Mouse (Mus musculus) right cerebral cortex, postnatal 36 days (tissue): ENCODE results near the gene Enkur.
"Not testable (repeated sequence)": the region's sequence is repeated elsewhere in the genome, so short reads cannot be mapped to it uniquely, and the experiment has no call there.

ENCODE experiments used
- DNase-seq, 2 experiments: peaks; one replicate each; pipeline ENCODE4 v3.0.0; 2022; ENCODE audit warnings: low spot score in 2 of 2, mixed read lengths in 1 of 2

Enkur gene

DNA sequence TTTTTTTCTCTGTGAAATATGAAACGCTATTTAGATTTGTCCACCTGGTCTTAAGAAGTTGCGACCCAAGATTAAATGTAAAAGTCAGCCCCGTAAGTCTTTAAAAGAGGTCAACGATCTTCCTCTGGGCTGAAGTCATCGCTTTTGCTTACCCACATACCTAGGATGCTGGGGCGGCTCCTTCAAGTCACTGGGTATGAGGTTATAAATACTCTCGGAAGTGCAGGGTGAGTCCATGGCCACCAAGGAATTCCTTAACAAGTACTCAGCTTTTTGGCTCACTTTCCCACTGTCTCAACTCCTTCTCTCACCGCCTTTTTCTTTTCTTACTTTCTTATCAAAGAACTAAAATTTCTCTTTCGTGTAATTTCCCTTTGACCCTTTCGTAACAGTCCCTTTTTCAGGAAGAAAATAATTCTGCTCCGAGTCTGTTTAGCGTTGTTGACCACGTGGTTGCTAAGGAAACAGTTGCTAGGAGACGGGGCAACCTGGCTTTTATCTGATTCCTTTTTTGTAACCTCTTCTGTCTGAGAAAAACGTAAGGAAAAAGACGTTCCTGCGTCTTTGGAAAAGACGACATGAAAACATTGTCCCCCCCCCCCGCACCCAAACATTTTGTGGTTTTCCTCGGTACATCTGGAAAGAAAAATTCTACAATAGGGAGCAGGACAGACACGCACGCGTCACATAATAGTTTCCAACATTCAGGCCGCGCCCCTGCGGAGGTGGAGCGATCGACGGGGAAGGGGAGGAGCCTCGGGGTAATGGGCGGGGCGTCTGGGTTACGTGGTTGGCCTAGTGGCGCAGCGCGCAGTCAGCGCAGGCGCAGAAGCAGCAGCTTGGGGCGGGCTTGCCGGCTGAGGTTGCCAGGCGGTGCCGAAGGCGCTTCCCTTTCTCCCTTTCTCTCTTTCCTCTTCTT lies at the start of gene Enkur, which contains the start of gene Thnsl1:
Enkur (minus strand) TSS at position 454 of the 919 bp plus-strand sequence.
Thnsl1 (plus strand) TSS at position 813 of the 919 bp plus-strand sequence.
- DNase-seq: peak; percentile 95

DNA sequence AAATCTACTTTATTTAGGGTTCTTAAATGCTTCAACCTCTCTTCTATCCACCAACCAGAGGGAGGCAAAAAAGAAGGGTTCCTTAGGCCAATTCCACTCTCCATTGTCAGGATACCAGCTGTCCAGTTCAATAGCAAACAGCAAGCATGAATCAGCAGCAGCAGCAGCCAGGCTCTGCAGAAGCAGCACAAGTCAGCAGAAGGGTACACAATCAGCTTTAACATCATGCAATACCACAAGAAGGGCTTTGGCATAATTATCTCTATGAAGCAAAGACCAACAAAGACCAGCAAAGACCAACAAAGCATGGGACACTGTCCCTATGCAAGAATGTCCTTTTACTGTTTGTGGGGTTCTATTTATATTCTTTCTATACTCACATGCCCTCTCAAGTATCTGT lies 49.1 kb upstream of the Enkur start:
- DNase-seq: no peak

DNA sequence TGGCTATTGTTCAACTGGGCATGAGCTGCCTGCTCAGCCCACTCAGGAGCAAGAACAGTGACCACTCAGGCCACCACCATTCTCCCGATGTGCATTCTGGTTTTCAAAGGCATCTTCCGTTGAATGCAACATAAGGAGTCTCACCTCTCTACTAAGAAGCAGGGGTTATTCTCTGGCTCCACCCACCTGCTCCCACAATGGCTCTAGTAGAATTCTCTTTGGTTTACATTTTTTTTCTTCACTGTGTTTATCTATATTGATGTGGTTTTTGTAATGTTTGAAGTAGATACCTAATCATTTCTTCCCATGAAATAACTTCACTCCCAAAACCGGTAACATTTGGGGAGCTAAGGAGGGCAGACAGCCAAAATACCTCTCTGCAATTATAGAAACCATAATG lies 48.5 kb upstream of the Enkur start:
- DNase-seq: no peak

DNA sequence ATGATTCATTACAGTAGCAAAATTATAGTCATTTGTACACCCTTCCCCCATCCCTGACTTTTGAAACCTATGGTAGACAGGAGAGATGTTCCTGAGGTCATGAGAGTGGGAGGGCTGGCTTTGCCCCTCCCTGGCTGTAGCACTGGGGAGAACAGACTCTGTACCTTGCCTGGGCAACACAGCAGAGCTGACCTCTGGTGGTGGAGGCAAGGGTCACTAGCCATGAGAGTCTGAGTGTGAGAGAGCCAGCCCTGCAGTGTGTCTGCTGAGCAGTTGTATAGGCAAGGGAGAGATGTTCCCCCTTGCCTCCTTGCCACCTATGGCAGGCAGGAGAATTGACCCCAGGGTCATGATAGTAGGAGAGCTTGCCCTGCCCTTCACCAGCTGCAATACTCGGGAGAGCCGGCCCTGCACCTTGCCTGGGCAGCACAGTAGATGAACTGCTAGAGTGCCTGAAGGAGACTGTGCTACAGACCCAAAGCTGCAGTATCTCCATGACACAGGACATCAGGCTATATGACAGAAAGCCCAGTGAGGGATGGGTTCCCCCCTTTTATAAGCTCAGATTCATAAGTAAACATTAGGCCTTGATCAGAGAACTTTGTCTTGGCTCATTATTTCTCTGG lies 40.4 kb upstream of the Enkur start:
- DNase-seq: no peak

DNA sequence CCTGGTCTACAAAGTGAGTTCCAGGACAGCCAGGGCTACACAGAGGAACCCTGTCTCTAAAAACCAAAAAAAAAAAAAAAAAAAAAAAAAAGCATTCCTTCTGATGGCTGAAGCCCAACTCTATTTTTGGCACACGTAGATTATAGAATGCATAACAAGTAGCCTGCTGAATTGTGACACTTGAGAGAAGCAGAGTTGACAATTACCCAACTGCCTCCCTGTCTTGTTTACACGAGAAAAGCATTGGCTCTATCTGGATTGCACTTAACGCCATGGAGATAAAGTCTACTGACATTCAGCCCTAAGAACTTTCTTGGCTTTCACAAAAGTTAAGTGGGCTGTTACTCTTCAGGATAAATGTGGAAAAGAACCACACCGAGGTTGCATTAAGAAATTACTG lies 39.8 kb upstream of the Enkur start:
- no peak for DNase-seq

DNA sequence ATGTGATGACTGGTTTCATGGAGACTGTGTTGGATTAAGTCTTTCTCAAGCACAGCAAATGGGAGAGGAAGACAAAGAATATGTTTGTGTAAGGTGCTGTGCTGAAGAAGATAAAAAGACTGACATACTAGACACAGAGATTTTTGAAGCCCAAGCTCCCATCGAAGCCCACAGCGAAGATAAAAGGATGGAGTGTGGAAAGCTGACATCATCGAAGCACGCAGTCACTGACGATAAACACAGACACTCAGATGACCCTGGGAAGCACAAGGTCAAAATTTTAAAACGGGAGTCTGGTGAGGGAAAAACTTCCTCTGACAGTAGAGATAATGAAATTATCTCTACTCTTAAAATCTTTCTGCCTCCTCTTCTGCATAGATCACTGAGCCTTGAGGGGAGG lies 38.9 kb upstream of the Enkur start:
- not testable (repeated sequence) for DNase-seq

GRCm38 (mm10) chr2:21236846-21237245 lies 31.7 kb upstream of the Enkur start:
- no peak for DNase-seq

DNA sequence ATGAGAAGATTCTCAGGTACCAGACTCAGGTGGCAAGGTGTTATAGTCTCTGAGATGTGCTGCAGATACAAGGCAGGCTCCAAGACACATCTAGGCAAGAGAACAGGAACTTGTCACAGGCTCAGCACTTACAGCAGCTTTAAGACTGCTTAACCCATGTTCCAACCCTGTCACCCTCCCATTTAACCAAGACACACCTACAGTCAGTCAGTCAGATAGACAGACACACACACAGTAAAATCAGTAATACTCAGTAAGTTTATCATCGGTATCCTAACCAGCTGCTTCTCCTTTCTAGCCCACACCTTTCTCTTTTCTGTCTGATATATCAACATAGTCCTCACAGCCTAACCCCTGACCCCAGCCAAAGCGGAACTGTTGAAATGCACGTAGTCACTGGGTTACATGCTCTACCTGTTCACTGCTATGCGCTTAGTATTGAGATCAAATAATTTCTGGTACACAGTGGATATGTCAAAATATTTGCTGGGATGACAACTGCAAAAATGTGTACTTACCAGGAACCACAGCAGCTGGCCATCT lies 30.8 kb upstream of the Enkur start:
- no peak for DNase-seq

DNA sequence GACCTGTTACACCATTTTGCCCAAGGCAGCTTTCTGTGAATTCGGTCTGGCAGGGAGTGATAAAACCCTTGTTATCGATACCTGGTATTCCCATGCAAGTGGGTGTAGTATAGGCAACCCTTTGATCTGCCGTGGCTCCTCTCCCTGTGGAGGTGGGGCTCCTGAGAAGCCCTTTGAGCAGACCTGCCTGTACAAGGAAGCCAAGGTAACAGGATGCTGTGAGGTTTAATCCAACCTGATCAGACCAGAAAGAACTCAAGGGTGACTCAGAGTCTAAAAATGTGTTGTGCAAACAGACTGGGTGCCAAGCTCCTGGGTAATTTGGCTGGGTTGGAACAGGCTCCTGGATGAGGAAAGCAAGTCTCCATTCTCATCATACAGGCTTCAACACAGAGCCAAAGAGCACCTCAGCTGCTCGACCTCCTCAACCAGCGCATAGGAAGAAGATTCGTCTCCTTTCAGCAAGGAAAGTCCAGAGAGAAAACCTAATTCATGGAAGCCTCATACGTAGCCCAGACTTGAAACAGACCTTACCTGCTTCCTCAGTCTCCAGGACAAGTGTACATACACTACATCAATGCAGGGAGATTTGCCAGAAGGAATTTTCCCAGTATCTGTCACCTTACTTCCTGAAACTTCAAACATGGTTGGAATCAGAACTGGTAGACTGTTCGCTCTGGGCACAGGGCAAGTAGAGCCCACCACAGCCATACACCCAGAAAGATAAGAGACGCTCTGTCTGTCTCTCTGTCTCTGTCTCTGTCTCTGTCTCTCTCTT lies 29.9 kb upstream of the Enkur start:
- DNase-seq: no peak

DNA sequence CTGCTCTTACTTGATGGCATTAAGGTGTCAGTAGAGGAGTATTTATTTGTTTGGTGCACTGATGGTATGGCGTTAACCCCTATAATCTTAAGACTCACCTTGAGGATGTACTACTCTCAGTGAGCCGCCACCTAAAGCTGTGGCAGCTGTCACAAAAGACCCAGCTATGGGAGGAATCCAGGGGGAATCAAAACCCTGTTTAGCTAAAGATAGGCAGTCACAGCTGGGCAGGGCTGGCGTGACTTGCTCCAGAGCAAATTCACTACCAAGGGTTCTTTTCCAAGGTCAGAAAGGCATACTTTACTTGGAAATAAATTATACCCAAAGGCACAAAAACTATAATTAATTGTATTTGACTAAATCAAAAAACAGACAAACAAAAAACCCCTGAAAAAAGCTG lies 26.0 kb upstream of the Enkur start:
- no peak for DNase-seq

DNA sequence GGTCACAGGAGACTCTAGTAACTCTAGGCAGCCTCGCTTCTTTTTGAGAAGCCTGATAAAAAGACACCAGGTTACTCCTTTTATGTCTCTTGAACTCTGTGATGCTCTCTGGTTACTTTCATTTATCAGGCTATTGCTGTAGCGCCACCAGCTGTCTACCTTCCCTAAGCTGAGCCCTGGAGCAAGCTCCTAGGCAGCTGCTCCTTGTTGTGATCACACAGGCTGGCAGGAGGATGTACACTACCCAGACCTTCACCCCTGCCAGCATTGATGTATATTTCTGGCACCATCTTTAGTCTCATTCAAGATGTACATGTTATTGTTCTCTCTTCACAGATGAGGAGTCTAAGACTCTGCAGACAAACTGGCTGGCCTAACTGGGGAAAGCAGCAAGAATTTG lies 25.1 kb upstream of the Enkur start:
- DNase-seq: no peak

DNA sequence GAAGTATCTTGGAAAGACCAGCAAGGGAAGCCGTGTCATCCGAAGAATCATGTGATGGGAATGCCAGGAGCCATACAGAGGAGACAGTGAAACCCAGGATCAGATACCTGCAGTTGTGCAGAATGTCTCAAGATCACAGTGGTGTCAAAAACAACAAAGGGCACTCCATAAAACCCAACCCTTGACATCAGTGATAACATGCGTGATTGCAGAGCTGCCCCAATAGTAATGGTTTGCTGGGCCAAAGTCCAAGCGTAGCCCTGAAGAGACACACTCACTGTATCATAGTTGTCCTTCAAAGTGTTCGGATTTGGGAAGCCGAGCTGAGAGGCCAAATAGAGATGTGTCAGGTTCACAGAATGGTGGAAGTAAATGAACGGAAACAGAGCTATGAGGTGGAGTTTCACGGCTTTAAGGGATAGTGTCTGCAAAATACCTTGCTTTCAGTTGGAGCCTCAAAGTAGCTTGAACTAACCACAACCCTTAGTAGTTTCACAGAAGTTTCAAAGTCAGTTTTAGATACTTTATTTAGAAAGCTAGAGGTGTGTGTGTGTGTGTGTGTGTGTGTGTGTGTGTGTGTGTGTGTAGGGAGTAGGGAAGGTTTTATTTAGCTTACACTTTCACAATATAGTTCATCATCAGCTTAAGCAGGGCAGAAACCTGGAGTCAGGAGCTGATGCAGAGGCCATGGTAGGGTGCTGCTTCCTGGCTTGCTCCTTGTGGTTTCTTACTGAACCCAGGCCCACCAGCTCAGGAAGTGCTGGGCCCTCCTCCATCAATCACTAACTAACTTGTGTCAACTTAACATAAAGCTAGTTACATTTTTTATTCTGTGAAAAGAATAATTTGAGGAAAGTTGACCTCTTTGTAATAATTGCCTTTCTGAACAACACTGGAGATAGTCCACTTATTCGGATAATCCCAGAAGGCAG lies 17.6 kb upstream of the Enkur start:
- no peak for DNase-seq

DNA sequence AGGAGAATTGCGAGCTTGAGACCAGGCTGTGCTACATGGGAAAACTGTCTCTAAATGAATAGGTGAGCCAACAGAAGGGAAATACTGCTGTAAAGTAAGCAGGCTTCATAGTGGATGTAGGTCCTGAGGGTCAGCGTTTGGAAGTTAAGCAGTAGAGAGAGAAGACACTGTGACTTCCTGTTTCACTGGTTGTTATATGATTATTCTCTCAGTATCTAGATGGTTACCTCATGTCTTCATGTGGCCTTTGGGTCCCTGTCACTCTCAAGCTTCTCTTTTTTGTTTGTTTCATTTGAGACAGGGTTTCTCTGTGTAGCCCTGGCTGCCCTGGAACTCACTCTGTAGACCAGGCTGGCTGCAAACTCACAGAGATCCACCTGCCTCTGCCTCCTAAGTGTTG lies 10.1 kb upstream of the Enkur start:
- no peak for DNase-seq

- DNase-seq: no peak
Observed at GRCm38 (mm10) chr2:21214322-21214721, 9.2 kb upstream of the Enkur start.

GRCm38 (mm10) chr2:21211361-21211760 lies 6.2 kb upstream of the Enkur start:
- DNase-seq: no peak

DNA sequence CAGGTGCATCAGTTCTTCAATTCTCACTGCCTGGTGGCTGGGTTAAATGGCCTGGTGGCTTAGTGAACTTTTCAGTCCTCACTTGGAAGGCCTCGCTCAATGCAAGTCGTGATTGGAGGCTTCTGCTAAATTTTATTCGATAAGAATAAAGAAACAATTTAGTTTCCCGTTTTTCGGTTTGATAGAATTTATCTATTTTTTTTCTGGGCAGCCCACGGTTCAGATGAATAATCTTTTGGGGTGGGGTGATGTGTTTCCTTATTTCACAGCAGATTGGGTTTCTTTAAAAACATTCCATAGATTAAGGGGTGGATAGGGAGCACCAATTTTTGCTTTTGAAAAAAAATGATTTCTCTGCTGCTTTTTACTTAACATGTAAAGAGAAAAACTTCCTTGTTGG lies 1.1 kb upstream of the Enkur start:
- no peak for DNase-seq

DNA sequence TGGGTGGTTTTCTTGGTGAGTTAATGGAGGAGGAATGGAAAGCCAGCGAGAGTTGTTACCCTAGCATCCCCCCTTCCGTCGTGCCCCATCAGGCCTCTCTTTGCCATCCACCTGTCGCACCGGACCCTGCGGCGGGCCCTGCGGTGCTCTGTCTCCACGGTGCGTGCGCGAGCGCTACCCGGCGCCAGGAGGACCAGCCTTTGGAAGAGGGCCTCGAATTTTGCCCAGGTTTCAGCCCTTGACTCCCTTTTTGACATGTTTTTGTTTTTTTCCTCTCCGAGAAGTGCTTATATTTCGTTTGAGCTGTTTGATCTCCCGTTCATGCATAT lies 630 bp upstream of the Enkur start:
- no peak for DNase-seq

GRCm38 (mm10) chr2:21202754-21203153 lies 2.4 kb downstream of the Enkur start:
- DNase-seq: no peak

GRCm38 (mm10) chr2:21199051-21199450 lies 6.1 kb downstream of the Enkur start:
- DNase-seq: no peak

DNA sequence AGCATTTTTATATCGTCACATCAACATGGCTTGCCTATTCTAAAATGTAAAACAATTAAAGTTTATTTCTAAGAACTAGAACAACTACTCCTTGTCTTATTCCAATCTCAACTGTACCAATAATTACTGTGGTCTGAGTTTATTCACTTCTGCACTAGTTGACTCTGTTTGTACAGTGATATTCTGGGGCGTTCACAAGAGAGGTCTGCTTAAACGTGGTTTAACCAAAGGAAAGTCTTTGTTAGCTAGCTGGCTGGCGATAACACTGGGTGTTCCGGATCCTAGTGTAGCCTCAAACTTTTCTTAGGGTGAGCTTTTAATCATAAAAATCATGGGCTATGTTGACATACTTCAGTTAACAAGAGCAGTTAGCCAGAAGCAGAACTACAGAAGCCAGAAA lies 9.9 kb downstream of the Enkur start:
- no peak for DNase-seq

GRCm38 (mm10) chr2:21191232-21191631 lies 13.9 kb downstream of the Enkur start:
- no peak for DNase-seq
